Mouse (Mus musculus) heart, postnatal 0 days (tissue): Measurements from ENCODE around the gene Paf1.
A peak's percentile ranks its signal among the peaks of the same experiment; 100 is the strongest.

Experiments used
- CTCF ChIP-seq: IDR thresholded peaks from 2 replicates; pipeline ENCODE4 v1.5.1; 2016; ENCODE audit warnings: antibody characterized with exemption, control low read depth, low read depth
- EP300 ChIP-seq: IDR thresholded peaks from 2 replicates; pipeline ENCODE4 v1.6.1; 2016; ENCODE audit warnings: antibody characterized with exemption, low read depth

DNA sequence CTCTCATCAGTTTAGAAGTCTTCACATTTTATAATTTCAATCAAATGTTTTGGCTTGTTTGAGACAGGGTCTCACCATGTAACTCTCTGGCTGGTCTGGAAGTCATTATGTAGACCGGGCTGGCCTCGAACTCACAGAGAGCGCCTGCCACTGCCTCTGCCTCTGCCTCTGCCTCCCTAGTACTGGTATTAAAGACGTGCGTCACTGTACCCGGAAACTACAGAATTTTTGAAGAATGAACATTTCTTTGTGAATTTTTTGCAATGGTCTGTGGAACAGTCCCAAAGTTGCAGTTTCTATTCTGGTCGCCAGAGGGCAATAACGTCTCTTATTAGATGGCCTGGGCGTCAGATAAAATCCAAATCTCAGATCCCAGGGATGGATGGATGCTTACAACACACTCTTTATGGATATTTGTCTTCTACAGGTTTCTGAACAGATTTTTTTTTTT lies 19.6 kb upstream of the Paf1 start:
- peak; percentile 74 for TF ChIP-seq CTCF
- no peak for TF ChIP-seq EP300
